Mouse (Mus musculus): ENCODE measurements at regions not wholly inside any gene's neighbourhood (a gene's known extent, or its start where the extent isn't known, plus 50 kb on each side); places are given as distances from the start of the nearest gene placed in this dataset.

GRCm38 (mm10) chr14:71254207-71254606 is 654.6 kb upstream of the Fam160b2 start:
- Histone ChIP-seq H3K27me3 (ENCODE audit: insufficient read depth, poor library complexity, severe bottlenecking) (no peaks in the 10 kb centered on the region), H3K4me1 (peaks cover 9% of the 10 kb centered on the region; the same call in 1 of the 2 replicates), H3K4me3 (no peak overlapping the region), H3K9me3 (no peaks in the 10 kb centered on the region), H3K36me3 (no peaks in the 10 kb centered on the region), H3K27ac (no peak overlapping the region)
- WGBS: 42% methylated on average over 1 of the region's 1 CpGs
- no peak for DNase-seq (ENCODE audit: low spot score)

- Histone ChIP-seq H3K27ac (no peak overlapping the region), H3K36me3 (no peaks in the 10 kb centered on the region), H3K4me1 (peaks cover 9% of the 10 kb centered on the region; the same call in 1 of the 2 replicates), H3K9me3 (no peaks in the 10 kb centered on the region), H3K27me3 (ENCODE audit: insufficient read depth, poor library complexity, severe bottlenecking) (no peaks in the 10 kb centered on the region), H3K4me3 (no peak overlapping the region)
- 80% methylated on average over 3 of the region's 3 CpGs for WGBS
- DNase-seq (ENCODE audit: low spot score): no peak
Observed at GRCm38 (mm10) chr14:71252136-71252535, 652.5 kb upstream of the Fam160b2 start.

- Histone ChIP-seq H3K4me3 (no peak overlapping the region), H3K27me3 (ENCODE audit: insufficient read depth, poor library complexity, severe bottlenecking) (no peaks in the 10 kb centered on the region), H3K9me3 (no peaks in the 10 kb centered on the region), H3K36me3 (no peaks in the 10 kb centered on the region), H3K4me1 (peaks cover 9% of the 10 kb centered on the region; the same call in 1 of the 2 replicates), H3K27ac (no peak overlapping the region)
- 96% methylated on average over 1 of the region's 1 CpGs for WGBS
- DNase-seq (ENCODE audit: low spot score): no peak
Observed at GRCm38 (mm10) chr14:71251116-71251515, 651.5 kb upstream of the Fam160b2 start.

GRCm38 (mm10) chr14:71249387-71249965 is 649.8 kb upstream of the Fam160b2 start:
- peaks cover 9% of the 10 kb centered on the region; the same call in 1 of the 2 replicates for H3K4me1 ChIP-seq
- no peaks in the 10 kb centered on the region for H3K9me3 ChIP-seq
- H3K36me3 ChIP-seq: no peaks in the 10 kb centered on the region
- no peak overlapping the region for H3K27ac ChIP-seq
- H3K27me3 ChIP-seq (ENCODE audit: insufficient read depth, poor library complexity, severe bottlenecking): no peaks in the 10 kb centered on the region
- DNase-seq (ENCODE audit: low spot score): no peak
- no peak overlapping the region for H3K4me3 ChIP-seq
- 40% methylated on average over 7 of the region's 7 CpGs for WGBS

GRCm38 (mm10) chr14:71248534-71248933 is 648.9 kb upstream of the Fam160b2 start:
- Histone ChIP-seq H3K27ac (no peak overlapping the region), H3K36me3 (no peaks in the 10 kb centered on the region), H3K9me3 (no peaks in the 10 kb centered on the region), H3K4me3 (no peak overlapping the region), H3K27me3 (ENCODE audit: insufficient read depth, poor library complexity, severe bottlenecking) (no peaks in the 10 kb centered on the region), H3K4me1 (peaks cover 5% of the 10 kb centered on the region; the same call in 1 of the 2 replicates)
- no peak for DNase-seq (ENCODE audit: low spot score)
- 85% methylated on average over 2 of the region's 2 CpGs for WGBS

- no peak for DNase-seq (ENCODE audit: low spot score)
- Histone ChIP-seq H3K4me1 (no peaks in the 10 kb centered on the region), H3K27ac (no peak overlapping the region), H3K9me3 (no peaks in the 10 kb centered on the region), H3K4me3 (no peak overlapping the region), H3K27me3 (ENCODE audit: insufficient read depth, poor library complexity, severe bottlenecking) (no peaks in the 10 kb centered on the region), H3K36me3 (no peaks in the 10 kb centered on the region)
- WGBS: 66% methylated on average over 10 of the region's 10 CpGs
Observed at GRCm38 (mm10) chr14:71241655-71242390, 642.2 kb upstream of the Fam160b2 start.

GRCm38 (mm10) chr14:71236192-71236591 is 636.6 kb upstream of the Fam160b2 start:
- WGBS: 81% methylated on average over 6 of the region's 6 CpGs
- H3K9me3 ChIP-seq: no peaks in the 10 kb centered on the region
- H3K36me3 ChIP-seq: no peaks in the 10 kb centered on the region
- H3K4me3 ChIP-seq: no peak overlapping the region
- no peak overlapping the region for H3K27ac ChIP-seq
- H3K27me3 ChIP-seq (ENCODE audit: insufficient read depth, poor library complexity, severe bottlenecking): no peaks in the 10 kb centered on the region
- no peaks in the 10 kb centered on the region for H3K4me1 ChIP-seq
- no peak for DNase-seq (ENCODE audit: low spot score)

- H3K4me3 ChIP-seq: no peak overlapping the region
- no peaks in the 10 kb centered on the region for H3K36me3 ChIP-seq
- no peak overlapping the region for H3K27ac ChIP-seq
- no peaks in the 10 kb centered on the region for H3K27me3 ChIP-seq (ENCODE audit: insufficient read depth, poor library complexity, severe bottlenecking)
- 84% methylated on average over 2 of the region's 2 CpGs for WGBS
- no peaks in the 10 kb centered on the region for H3K9me3 ChIP-seq
- DNase-seq (ENCODE audit: low spot score): no peak
- H3K4me1 ChIP-seq: no peaks in the 10 kb centered on the region
Observed at GRCm38 (mm10) chr14:71234900-71235299, 635.3 kb upstream of the Fam160b2 start.

GRCm38 (mm10) chr14:71234276-71234675 is 634.6 kb upstream of the Fam160b2 start:
- Histone ChIP-seq H3K4me1 (no peaks in the 10 kb centered on the region), H3K9me3 (no peaks in the 10 kb centered on the region), H3K27me3 (ENCODE audit: insufficient read depth, poor library complexity, severe bottlenecking) (no peaks in the 10 kb centered on the region), H3K27ac (no peak overlapping the region), H3K4me3 (no peak overlapping the region), H3K36me3 (no peaks in the 10 kb centered on the region)
- DNase-seq (ENCODE audit: low spot score): no peak
- 67% methylated on average over 2 of the region's 2 CpGs for WGBS

- no peaks in the 10 kb centered on the region for H3K27me3 ChIP-seq (ENCODE audit: insufficient read depth, poor library complexity, severe bottlenecking)
- no peak for DNase-seq (ENCODE audit: low spot score)
- no peak overlapping the region for H3K27ac ChIP-seq
- no peak overlapping the region for H3K4me3 ChIP-seq
- H3K4me1 ChIP-seq: no peaks in the 10 kb centered on the region
- 79% methylated on average over 4 of the region's 4 CpGs for WGBS
- no peaks in the 10 kb centered on the region for H3K36me3 ChIP-seq
- no peaks in the 10 kb centered on the region for H3K9me3 ChIP-seq
Observed at GRCm38 (mm10) chr14:71231223-71231815, 631.7 kb upstream of the Fam160b2 start.

- Histone ChIP-seq H3K4me3 (no peak overlapping the region), H3K9me3 (no peaks in the 10 kb centered on the region), H3K36me3 (no peaks in the 10 kb centered on the region), H3K27me3 (ENCODE audit: insufficient read depth, poor library complexity, severe bottlenecking) (no peaks in the 10 kb centered on the region), H3K4me1 (no peaks in the 10 kb centered on the region), H3K27ac (no peak overlapping the region)
- 72% methylated on average over 7 of the region's 7 CpGs for WGBS
- DNase-seq (ENCODE audit: low spot score): no peak
Observed at GRCm38 (mm10) chr14:71230484-71231188, 631.0 kb upstream of the Fam160b2 start.

- no peak for DNase-seq (ENCODE audit: low spot score)
- Histone ChIP-seq H3K4me3 (no peak overlapping the region), H3K27ac (no peak overlapping the region), H3K4me1 (no peaks in the 10 kb centered on the region), H3K27me3 (ENCODE audit: insufficient read depth, poor library complexity, severe bottlenecking) (no peaks in the 10 kb centered on the region), H3K9me3 (no peaks in the 10 kb centered on the region), H3K36me3 (no peaks in the 10 kb centered on the region)
- 88% methylated on average over 2 of the region's 2 CpGs for WGBS
Observed at GRCm38 (mm10) chr14:71229955-71230354, 630.3 kb upstream of the Fam160b2 start.

- Histone ChIP-seq H3K4me1 (no peaks in the 10 kb centered on the region), H3K4me3 (no peak overlapping the region), H3K9me3 (no peaks in the 10 kb centered on the region), H3K27me3 (ENCODE audit: insufficient read depth, poor library complexity, severe bottlenecking) (no peaks in the 10 kb centered on the region), H3K27ac (no peak overlapping the region), H3K36me3 (no peaks in the 10 kb centered on the region)
- 84% methylated on average over 8 of the region's 8 CpGs for WGBS
- DNase-seq (ENCODE audit: low spot score): no peak
Observed at GRCm38 (mm10) chr14:71228894-71229446, 629.3 kb upstream of the Fam160b2 start.
